Mouse (Mus musculus) cerebellum, adult 2 months (tissue): ENCODE data around the gene Il18bp.

Experiments used
- CTCF ChIP-seq: fragments of 200-500 bp; IDR thresholded peaks from 2 replicates; pipeline ENCODE4 v1.5.1; 2011; ENCODE audit warnings: low read depth, mild to moderate bottlenecking, control low read depth, low read length, moderate library complexity, borderline replicate concordance; ENCODE audit not compliant: insufficient read depth
- POLR2A ChIP-seq: fragments of 200-500 bp; IDR thresholded peaks from 2 replicates; pipeline ENCODE4 v1.6.1; 2011; ENCODE audit warnings: low read length, control low read depth, borderline replicate concordance; ENCODE audit not compliant: insufficient read depth

- no peak for TF ChIP-seq CTCF
- no peak for TF ChIP-seq POLR2A
Measured at GRCm38 (mm10) chr7:102025187-102026119, 7.0 kb upstream of the Il18bp start.
